Mouse (Mus musculus) right cerebral cortex, postnatal 14 days (tissue): ENCODE results near the gene Cd24a.

Experiments
- DNase-seq: peaks from one replicate; pipeline ENCODE4 v3.0.0; 2022

Cd24a gene

DNA sequence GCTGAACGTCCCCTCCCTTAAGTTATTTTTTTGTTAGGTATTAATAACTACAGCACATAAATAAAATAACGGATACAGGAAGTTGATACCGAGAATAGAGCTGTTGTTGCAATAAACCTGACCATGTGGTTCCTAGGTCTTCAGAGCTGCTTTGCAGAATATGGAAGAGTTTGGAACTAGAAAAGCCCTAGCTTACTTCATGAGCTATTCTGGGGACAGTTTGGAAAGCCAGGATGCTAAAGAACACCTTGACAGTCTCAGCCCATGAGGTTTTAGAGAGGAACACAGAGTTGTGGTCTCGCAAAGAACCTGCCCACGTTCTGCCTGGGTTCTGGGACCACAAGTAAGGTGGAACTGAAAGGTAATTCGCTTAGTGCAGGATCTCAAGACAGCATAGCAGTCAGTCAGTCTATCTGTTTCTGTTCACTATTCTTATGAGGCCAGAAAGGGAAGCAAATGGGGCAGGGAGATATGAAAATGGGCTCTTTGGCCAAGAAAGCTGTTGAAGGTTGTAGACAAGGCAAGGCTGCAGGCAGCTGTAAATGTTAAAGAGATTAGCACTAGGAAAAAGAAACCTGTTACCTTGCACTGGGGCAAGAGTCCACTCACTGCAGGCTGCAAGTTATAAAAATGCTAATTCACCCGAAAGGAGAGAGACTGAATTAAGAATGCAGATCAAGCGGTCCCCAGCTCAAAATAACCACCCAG, 10.5 kb downstream of the Cd24a start:
- no peak for DNase-seq

DNA sequence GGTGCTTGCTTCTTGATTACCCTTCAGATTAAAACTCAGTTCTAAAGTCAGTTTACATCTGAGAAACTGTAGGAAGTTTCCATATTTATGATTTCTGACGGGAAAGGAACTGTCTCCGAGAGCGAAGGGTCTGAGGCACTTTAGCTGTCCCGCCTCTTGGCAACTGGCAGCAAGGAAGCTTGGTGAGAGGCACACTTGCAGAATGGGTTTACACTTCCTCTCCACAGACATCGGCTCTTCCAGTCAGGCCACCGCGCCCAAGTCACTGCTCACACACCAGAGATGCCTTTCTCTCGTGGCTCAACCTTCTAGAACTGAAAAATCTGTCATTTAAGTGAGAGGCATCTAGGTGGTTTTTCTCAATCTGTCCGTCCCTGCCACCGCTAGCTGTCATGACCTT, 13.4 kb downstream of the Cd24a start:
- no peak for DNase-seq

DNA sequence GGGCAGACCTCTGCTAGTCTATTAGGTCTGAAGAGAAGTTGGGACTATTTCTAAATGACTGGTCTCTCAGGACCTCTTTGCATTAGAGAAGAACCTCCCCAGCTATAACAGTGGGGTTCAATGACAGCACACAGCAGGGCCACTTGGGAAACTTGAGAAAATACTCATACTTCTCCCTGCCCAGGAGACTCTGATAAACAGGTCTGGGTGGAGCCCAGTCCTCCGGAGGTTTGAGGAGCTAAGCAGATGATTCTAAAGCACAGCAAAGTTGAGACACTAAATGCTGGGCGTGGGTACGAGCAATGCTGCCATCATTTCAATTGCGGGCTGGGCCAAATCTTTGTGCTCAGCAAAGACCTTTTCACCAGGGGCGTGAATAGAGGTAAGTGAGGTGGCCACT, 15.1 kb downstream of the Cd24a start:
- DNase-seq, result no peak

DNA sequence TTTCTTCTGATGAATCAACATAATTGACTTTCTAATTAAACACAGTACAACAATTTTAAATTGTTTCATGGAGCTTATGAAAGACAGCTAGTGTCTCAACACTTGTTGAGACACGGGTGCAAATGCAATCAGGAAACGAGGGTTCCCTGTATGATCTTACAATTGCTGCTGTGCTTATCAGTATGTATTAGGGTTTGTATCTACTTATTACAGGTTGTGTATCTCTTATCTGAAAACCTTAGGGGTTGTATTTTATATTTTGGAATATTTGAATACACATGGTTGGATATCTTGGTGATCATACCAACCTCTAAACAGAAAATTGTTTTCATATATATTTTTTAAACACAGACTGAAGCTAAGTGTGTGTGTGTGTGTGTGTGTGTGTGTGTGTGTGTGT, 16.1 kb downstream of the Cd24a start:
- no peak for DNase-seq

DNA sequence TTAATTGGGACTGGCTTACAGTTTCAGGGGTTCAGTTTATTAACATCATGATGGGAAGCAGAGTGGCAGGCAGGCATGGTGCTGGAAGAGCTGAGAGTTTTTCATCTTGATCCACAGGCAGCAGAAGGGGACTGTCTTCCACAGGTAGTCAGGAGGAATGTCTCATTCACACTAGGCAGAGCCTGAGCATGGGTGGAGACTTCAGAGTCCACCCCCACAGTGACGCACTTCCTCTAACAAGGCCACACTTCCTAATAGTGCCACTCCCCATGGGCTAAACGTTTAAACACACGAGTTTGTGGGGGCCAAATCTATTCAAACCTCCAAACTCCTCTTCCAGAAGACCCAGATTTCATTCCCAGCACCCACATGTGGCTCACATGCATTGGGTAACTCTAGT, 16.8 kb downstream of the Cd24a start:
- DNase-seq, result no peak

DNA sequence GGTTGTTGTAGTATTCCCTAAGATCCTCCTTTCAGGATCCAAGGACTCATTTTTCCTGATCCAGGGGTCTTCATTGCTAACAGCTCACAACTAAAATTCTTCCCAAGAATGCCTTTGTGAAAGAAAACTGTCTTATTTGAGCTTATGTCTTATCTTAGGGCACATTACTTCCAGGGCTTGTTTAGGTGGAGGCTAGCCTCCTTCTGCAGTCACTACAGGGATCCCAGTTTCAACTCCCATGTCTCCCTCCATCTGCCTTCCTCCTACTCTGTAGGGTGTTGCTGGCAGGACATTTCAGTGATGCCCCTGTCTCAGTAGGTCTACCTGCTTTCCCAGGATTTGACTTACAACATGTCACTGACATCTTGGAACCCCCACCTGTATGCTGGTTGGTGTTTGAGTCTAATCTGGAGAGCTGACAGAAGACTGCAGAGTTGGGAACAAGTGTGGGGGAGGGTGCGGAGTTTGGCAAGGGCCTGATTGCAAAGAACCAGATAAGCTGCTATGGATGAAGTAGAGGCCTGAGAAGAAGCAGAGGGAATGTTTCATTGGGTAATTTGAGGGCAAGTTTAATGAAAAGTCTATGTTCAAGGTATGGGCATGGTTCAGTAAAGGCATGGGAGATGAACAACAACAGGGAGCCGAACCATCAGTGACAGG, 20.1 kb downstream of the Cd24a start:
- no peak for DNase-seq

DNA sequence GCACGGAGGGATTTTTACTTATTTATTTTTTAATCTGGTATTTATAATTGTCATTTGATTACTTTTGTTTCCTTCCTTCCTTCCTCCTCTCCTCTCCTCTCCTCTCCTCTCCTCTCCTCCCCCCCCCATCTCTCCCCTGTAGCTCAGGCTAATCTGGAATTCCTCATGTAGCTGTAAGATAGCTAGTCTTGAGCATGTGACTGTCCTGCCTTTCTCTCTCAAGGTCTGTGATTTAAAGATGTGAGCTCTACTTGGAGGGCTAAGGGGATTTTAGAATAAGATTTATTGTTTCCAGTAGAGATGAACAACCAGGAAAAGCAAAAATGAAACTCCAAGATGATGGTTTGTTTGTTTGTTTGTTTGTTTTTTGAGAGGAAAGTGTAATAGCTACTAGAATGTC, 23.0 kb downstream of the Cd24a start:
- DNase-seq, result no peak

DNA sequence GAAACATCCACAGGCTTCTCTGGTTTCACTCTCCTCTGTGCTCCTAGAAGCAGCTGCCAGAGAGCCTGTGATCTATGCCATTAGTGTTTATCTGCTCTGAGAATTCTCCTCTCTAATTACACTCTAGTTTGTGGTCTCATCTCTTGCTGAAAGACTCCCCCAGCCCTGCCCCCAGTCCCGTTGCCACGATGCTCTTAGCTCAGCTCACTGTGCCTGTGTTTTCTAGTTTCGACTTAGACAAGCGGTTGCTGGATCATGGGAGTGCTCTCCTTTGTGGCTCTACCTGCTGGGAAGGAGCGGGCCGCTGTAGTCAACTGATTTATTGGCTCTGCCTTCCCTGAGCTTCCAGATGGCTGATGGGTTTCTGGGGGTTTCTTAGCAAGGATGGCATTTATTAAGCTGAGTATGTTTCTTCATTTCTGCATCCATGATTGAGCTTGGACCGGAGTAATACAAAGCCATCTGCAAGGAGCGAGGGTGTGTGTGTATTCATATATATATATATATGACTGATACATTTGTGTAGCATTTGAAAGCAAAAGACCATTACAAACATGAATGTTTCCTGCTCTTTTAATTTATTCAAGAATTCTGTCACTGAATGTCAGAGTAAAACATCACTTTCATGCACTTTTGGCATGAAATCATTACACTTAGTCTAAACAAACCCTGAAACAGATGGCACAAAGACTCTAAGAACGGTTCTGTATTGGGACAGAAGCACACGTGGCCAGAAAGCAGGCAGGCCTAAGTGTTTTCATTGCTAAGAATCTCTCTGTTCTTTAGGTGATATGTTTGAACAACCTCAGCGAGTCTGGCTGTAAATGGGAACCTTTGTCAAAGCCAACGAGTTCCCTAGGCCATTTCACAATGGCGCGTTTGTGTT, 23.7 kb downstream of the Cd24a start:
- no peak for DNase-seq

DNA sequence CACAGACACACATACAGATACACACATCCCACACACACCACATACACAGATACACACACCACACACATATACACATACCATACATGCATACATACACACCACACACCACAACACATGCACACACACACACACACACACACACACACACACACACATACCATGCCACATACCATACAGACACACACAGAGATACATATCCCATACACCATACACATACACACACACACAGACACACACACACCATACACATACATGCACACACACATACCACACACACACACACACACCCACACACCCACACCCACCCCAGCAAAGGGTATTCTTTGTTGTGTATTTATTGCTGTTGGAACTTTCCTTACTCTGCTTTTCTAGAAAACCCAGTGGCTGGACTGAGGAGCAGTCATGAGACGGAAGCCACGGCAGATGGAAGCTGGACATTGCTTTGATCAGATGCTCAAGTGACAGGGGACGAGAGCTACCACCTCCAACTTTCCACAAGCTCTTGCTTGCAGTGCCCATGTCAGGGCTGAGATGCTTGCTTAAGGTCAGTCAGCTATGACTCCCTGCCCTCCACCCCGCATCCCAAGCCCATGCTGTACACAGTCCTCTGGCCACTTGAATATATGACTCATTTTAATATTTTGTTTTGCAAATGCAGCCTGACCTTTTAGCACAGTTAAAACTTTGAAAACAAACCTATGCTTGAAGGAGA, 26.0 kb downstream of the Cd24a start:
- DNase-seq, result no peak

DNA sequence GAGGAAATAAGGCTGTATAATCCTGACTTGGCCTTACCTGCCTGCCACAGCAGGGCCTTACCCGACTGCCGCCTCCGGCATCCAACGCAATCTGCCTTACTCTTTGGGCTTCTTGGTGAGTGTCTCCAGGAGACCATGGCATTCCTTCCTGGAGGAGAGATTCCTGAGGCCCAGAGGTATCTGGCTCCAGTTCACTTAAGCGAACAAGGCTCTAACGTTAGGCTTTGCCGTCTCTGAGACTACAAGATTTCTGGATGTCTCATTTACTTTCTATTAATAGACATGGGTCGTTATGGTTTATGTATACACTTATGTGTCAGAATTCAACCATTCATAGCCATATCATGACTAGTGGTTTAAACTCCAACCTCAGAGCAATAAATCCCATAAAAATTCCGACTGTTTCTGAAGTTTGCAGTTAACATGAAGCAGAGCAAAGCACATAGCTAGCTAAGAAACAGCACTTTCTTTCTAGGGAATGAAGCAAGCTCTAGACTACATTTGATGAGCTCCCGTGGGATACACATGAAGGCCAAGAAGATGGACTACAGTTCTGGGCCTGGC, 26.7 kb downstream of the Cd24a start:
- no peak for DNase-seq

DNA sequence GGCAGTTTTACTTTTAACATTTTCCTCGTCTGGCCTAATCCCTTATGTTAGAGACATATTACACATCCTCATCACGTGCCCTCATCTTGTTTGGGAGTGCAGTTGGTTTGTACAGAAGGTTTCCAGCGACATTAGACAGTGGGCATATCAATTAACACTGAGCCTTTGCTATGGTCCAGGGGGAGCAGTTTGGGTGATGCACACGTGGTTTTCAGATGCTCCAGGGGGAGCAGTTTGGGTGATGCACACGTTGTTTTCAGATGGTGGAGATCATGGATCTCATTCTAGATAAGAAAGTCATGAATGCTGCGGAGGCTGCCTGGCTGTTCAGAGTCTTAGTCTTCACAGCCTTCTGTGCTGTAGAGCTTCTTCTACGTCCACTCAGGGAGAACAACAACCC, 27.8 kb downstream of the Cd24a start:
- no peak for DNase-seq

DNA sequence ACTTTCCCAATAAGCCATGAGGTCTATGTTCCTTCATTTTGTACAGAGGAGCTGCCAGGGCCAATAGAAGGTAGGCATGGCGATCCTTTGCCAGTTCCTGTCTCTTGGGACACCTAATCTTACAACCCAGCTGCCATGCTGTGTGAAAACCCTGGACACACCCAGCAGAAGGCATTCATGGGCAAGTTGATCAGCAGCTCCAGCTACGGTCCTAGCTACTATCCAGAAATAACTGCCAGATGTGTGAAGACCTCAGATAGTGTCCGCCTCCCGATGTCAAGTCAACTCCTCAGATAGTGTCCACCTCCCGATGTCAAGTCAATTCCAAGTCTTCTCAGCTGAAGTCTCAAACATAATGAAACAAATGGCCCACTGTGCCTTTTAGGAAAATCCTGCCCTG, 31.4 kb downstream of the Cd24a start:
- DNase-seq, result no peak

DNA sequence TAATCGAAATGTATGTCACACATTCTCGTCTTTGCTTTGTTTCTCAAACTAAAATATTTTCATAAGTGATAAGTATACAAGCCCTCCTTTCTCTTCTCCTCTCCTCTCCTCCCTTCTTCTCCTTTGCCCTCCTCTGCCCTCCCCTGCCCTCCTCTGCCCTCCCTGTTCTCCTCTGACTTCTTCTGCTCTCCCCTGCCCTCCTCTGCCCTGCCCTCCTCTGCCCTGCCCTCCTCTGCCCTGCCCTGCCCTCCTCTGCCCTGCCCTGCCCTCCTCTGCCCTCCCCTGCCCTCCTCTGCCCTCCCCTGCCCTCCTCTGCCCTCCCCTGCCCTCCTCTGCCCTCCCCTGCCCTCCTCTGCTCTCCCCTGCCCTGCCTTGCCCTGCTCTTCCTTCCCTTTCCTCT, 31.9 kb downstream of the Cd24a start:
- DNase-seq, result no peak

DNA sequence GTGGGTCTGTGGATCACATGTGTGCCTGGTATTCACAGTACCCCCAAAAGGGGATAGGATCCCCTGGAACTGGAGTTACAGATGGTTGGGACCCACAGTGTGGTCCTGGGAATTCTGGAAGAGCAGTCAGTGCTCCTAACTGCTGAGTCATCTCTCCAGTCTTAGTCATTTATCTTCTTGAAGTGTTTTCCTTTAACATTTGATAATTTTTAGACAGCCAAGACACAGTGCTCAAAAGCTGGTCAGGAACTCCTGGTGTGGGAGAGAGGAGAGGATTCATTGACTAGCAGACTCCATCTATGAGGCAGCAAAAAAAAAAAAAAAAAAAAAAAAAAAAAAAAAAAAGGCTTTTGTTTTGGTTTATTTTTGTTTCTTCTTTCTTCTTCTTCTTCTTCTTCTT, 33.0 kb downstream of the Cd24a start:
- no peak for DNase-seq

DNA sequence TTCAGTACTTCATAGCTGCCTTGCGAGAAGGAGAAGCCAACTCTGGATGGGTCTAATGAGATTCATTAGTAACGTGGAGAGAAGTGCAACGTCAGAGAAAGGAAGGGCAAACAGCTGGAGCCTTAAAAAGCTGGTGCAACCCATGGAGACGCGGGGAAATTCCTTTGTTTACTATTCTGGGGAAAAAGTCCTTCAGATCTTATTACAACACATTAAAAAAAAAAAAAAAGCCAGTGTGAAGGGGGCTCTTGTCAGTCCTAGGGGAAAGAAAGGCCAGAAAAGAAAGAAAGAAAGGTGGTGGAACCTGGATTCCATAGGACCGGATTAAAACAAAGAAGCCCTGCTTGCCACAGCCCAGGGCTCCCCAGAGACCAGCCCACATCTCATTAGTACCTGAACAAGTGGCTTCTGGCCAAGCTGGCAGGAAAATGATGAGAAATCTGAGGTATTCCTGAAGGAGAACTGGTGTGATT, 41.0 kb downstream of the Cd24a start:
- DNase-seq, result no peak

DNA sequence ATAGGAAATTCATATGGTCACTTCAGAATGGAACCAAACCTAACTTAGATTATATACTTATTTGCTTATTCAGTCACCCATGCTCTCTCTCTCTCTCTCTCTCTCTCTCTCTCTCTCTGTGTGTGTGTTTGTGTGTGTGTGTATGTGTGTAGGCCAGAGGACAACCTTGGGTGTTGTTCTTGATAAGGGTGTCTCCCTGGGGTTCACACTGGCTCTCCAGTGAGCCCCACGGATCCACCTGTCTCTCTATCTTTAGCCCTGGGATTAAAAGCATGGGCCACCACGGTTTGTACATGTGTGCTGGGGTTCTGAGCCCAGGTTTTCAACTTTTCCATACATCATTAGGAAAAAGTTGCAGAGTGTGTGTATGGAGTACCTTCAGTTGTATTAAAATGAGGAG, 41.9 kb downstream of the Cd24a start:
- no peak for DNase-seq

DNA sequence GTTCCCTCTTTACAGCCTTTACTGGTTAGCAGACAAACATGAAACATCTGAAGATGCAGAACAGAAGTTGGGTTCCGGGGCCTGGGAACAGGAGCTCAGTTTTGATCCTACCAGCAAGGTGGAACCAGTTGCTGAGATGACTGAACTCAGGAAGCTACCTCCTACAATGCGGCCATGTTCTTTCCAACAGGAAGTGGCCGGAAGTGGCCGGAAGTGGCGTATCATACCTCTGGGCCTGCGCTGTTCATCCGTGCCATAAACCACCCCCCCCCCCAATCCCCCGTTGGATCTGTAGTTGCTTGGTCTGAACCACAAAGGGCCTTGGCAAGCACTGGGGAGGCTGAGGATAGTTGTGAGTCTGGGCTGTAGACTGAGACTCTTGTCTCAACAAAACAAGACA, 45.4 kb downstream of the Cd24a start:
- DNase-seq, result no peak

DNA sequence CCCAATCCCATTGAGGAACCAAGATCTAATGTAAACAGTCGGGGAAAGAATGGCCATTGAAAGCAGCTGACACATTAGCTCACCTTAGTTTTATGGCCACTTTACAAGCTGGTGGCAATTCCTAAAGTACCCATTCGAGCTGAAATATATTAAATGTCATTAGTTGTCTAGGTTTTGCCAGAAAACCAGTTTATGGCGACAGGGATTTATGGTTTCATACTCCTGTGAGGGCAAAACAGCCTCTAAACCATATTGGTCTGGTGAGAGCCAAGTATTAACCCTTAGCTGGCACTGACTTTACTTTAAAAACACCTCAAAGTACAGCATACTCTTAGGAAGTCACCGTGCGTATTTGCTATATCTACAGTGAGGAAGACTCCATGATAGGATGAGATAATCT, 46.3 kb downstream of the Cd24a start:
- no peak for DNase-seq

DNA sequence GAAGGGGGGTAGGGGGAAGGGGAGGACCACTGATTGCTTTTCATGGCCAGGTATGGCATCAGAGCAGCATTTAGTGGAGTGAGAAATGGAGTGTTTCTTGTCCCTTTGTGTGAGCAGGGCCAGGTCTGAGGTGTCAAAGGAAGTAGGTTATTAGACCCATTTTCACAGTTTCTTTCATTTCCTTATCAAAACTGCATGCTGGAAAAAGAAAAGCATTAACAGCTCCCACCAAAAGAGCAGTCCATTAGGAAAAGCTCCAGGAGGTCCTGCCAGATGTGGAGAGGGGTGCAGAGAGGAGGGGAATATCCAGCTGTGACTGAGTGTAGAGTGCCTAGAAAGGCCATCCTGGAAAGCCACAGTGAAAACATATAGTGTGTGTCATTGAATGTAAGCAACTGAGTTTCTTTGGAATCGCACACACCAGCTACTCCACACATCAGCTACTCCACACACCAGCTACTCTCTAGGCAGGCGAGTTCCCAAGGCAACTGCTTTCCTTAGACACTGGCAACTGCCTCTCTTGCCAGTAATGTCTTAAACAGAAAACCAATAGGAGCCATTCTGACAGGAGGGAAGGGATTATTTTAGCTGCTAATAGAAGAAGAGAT, 46.8 kb downstream of the Cd24a start:
- DNase-seq, result no peak

DNA sequence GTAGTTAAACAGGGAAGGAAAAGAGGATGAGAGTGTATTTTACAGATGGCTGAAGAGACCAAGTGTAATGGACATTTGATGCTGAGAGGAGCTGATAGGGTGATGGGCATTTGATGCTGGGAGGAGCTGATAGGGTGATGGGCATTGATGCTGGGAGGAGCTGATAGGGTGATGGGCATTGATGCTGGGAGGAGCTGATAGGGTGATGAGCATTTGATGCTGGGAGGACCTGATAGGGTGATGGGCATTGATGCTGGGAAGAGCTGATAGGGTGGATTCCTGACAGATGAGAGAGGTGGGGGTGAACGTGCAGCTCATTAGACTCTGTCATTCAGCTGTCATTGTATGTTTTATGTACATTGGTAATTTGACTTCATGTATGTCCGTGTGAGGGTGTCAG, 47.5 kb downstream of the Cd24a start:
- DNase-seq, result no peak

DNA sequence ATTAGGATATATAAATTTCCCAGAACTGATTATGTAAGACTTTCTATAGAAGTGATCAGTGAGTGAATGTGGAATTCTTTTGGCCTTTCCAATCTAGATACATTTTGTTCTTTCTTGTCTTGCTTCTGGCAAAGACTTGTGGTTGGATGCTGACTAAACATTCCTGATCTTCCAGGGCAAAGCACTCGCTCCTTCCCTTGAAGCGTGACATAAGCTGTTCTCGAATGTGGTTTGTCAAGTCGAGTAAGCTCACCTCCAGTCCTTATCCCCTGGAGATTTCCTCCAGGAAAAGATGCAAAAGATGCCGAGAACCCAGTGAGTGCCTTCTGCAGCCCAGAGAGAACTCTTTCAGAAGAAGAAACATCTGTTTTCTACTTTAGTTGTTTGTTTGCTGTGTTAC, 51.1 kb downstream of the Cd24a start:
- no peak for DNase-seq

DNA sequence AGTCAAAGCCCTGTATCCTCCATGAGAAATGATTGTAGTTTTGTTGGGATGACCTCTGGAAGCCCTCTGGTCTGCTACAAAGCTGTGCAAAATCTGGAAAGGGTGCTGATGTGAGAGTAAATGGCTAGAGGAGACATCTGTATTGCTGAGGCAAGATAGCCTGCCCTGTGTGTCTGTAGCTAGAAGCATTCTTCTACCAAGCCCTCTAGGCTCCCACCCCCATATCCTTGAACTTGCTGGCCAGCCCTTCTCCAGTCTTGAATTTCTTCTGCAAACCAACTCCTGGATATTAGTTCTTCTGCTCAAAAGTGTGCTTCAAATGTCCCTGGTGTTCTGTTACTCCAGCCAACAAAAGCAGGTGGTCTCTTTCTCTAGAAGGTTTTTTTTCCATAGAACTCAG, 51.8 kb downstream of the Cd24a start:
- DNase-seq, result no peak

DNA sequence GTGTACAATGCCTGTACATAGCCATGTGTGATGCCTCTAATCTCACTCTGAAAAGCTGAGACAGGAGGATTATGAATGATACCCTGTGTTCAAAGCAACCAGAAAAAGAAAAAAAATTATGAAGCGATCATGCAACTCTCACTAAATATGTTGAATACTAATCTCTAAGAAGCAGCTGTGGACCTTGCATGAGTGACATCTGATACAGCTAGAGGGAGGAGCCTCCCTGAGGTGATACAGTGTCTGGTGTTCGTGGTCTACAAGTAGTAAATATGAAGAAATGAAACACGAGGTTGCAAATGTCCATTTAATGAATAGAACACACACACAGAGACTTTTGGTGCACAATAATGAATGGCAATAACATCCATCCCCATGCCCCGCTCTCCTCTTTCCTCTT, 52.5 kb downstream of the Cd24a start:
- no peak for DNase-seq
